Mouse (Mus musculus): ENCODE measurements around the gene Tasp1. TPM values are rescaled to one million over a fixed set of nuclear protein-coding genes. Genes with fewer than 3 reads are reported as not detected.
A peak's percentile ranks its signal among the peaks of the same experiment; 100 is the strongest.
"Not testable (repeated sequence)": the region's sequence is repeated elsewhere in the genome, so short reads cannot be mapped to it uniquely, and the experiment has no call there.

The Tasp1 gene
- total RNA-seq, 2 experiments from 2014 or later: 32.2 to 41.3 TPM

DNA sequence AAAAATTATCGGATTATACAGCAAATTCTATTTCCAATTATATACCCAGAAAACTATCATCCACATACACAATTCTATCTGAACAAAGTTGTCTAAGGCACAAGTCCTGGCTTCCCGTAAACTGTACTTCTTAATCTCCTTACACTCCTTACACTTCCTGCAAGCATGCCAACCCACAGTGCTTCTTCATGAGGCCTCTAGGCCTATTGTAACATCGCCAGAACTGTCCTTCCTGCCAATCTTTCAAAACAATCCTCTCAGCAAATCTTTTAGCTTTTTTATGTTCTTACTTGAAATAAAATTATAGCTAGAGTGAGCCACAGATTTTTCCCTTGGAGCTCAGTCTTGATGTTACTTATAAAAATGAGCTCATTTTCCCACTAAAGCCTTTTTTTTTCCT lies 5.1 kb downstream of the Tasp1 start:
- intact Hi-C loops (cut with DNase I): no loop called here
- DNase-seq (ENCODE audit: low spot score in 2 of 2): no peak

DNA sequence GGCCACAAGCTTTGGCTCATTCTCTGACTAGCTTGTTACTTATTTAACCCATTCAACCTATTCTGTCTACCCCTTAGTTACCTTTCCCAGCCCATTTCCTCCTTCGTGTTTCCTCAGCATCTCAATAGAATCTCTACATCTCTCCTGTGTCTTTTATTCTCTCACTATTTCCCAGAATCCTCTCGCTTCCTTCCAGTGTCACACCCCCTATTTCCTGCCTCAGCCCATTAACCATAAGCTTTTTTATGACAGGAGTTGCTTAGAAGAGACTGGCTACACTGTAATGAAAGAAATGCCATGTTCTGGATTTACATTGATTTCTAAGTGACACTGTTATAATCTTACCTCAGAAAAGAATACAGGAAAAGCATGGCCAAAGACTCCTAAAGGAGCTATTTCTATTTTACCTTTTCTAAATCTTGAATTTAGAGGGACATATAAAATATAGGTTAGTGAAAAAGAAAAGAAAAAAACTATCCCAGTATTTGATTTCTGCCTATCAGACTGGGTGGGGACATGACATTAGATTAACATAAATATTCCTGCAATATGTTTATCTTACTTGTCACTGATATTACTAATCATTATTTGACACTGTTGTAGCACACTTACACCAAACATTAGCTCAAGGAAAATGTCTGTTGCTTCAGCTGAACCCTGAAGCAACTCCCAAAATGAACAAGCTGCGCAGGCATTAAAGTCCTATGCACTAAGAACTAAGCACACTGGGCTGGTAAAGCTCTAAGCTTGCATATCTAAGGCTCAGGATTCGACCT lies 6.3 kb downstream of the Tasp1 start:
- no peak for DNase-seq (ENCODE audit: low spot score in 2 of 2)
- intact Hi-C loops (cut with DNase I): no loop called here

GRCm38 (mm10) chr2:140058125-140058524 lies 8.5 kb downstream of the Tasp1 start:
- intact Hi-C loops (cut with DNase I): loop anchor here (10.0 kb wide), 1 partner anchor 87 kb away; no protein-coding TSS in a partner anchor

GRCm38 (mm10) chr2:140051607-140052126 lies 14.9 kb downstream of the Tasp1 start:
- no peak for DNase-seq (ENCODE audit: low spot score in 2 of 2)
- intact Hi-C loops (cut with DNase I): loop anchor here (10.0 kb wide), 1 partner anchor 93 kb away; no protein-coding TSS in a partner anchor

More at GRCm38 (mm10) chr2:140058125-140058524, 8.5 kb downstream of the Tasp1 start:
- no peak for DNase-seq (ENCODE audit: low spot score in 2 of 2)

- no peak for DNase-seq (ENCODE audit: low spot score in 2 of 2)
- intact Hi-C loops (cut with DNase I): no loop called here
These were observed 24.0 kb downstream of the Tasp1 start for GRCm38 (mm10) chr2:140042522-140043131.

DNA sequence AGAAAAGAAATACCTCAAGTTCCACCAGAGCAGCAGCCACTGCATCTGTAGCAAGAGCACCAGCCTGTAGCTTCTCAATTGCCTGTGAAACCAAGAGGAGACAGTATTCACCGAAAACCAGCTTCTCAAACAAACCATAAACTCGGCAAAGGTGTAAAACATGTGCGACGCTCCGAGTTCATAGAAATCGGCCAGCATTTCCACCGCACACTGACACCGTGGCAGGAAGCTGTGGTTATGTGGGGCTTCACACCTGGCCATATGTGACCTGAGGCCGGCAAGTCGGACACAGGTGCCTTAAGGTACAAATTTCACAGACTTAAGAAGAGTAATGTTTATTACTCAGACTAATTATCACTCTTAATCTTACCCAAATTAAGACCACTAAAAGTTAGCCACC lies 24.5 kb downstream of the Tasp1 start:
- no peak for DNase-seq (ENCODE audit: low spot score in 2 of 2)
- intact Hi-C loops (cut with DNase I): no loop called here

DNA sequence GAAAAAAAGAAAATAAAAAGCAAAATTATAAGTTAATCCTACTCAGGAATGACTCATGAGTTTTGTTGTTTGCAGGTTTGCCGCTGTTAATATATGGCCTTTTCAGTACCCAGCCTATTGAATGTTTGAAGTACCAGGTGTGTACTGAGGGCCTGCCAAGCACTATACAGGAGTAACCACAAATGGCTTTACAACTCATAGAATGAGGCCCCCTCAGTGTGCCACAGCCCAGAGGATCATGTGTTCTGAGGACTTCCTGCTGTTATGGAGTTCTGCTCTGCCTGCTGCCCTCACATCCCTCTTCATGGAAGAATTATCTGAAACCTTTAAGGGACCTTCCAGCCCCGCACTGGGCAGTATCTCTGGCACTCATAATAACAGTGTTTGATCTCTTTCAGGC lies 29.1 kb downstream of the Tasp1 start:
- intact Hi-C loops (cut with DNase I): no loop called here
- DNase-seq (ENCODE audit: low spot score in 2 of 2): no peak

DNA sequence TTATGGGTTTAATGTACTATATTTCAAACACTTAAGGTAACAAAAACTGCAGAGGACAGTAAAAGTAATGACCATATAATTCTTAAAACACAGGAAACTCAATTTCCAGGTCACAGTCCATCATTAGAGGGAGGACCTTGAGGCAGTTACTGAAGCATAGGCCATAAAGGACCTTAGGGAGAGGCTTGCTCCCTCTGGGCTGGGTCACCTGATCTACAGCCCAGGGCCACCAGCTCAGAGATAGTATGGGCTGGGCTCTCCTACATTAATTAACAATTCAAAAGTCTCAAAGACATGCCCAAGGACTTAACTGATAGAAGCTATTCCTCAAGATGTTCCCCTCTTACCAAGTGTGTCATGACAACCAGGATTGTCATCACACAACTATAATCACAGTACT lies 29.8 kb downstream of the Tasp1 start:
- intact Hi-C loops (cut with DNase I): no loop called here
- no peak for DNase-seq (ENCODE audit: low spot score in 2 of 2)

DNA sequence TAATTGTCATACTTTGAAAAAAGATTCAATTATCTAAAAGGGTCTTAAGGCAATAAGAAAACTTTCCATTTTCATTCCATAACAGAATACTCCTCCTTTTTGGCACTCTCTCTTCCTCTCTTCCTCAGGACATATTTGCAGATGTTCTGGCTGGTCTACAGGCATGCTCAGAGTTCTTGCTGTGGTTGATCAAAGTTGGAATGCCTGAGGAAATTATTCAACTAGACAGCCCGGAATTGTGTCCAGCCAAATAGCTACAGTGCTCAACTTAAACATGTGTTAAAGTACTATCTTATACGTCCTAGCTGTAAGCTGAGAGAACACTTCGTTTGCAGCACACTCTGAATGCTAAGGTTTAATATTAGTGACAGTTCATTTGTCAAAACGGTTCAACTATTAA lies 41.7 kb downstream of the Tasp1 start:
- DNase-seq (ENCODE audit: low spot score in 2 of 2): no peak
- intact Hi-C loops (cut with DNase I): no loop called here

- DNase-seq (ENCODE audit: low spot score in 2 of 2): no peak
- intact Hi-C loops (cut with DNase I): no loop called here
These were observed 59.2 kb downstream of the Tasp1 start for GRCm38 (mm10) chr2:140007406-140007805.

- no peak for DNase-seq (ENCODE audit: low spot score in 2 of 2)
- intact Hi-C loops (cut with DNase I): no loop called here
These were observed 68.4 kb downstream of the Tasp1 start for GRCm38 (mm10) chr2:139998170-139998569.

DNA sequence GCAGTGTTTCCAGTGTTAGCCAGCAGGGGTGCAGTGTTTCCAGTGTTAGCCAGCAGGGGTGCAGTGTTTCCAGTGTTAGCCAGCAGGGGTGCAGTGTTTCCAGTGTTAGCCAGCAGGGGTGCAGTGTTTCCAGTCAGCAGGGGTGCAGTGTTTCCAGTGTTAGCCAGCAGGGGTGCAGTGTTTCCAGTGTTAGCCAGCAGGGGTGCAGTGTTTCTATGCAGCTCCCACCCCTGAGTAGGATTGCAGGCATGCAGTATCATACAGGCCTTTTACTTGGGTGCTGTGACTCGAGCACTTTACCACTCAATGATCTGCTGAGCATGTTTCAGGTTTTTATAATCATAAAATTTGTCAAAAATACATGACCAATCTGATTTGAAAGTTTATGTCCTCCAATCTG lies 76.7 kb downstream of the Tasp1 start:
- DNase-seq (ENCODE audit: low spot score in 2 of 2); intact Hi-C loops (cut with DNase I): not testable (repeated sequence)

DNA sequence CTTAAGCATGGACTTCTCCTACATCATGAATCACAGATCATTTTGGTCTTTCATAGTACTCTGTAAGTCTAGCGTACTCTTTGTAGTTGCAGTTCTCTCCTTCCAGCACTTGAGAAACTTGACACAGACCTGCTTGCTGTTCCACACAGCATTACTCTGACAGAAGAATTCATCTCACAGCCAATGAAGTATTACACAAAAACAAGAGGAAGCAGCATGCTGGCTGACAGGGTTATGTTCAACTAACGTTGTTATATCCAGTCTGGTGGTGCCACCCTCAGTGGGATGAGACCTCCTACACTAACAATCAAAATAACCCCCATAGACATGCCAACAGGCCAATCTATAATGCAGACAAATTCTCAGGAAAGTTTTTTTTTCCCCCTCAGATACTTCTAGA lies 99.2 kb downstream of the Tasp1 start:
- no peak for DNase-seq (ENCODE audit: low spot score in 2 of 2)
- intact Hi-C loops (cut with DNase I): loop anchor here (5.0 to 10.0 kb wide), 2 partner anchors 183 to 375 kb away; no protein-coding TSS in a partner anchor

- peak; percentile 15 to 35 for DNase-seq (ENCODE audit: low spot score in 2 of 2)
- intact Hi-C loops (cut with DNase I): loop anchor here (5.0 to 10.0 kb wide), 2 partner anchors 181 to 374 kb away; no protein-coding TSS in a partner anchor
These were observed 100.3 kb downstream of the Tasp1 start for GRCm38 (mm10) chr2:139966288-139966687.

DNA sequence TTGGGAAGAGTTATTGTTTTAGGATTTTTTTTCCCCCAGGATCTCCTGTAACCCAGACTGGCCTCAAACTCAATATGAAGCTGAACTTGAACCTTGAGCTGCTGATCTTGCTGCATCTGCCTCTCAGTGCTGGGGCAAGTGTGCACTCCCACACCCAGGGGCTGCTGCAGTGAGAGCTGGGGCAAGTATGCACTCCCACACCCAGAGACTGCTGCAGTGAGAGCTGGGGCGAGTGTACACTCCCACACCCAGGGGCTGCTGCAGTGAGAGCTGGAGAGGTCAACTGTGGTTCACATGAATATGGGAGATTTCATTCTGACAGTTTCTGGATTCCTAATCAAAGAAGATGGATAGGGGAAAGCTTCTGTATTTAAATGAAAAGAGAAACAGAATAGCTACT lies 117.8 kb downstream of the Tasp1 start:
- no peak for DNase-seq (ENCODE audit: low spot score in 2 of 2)
- intact Hi-C loops (cut with DNase I): no loop called here

DNA sequence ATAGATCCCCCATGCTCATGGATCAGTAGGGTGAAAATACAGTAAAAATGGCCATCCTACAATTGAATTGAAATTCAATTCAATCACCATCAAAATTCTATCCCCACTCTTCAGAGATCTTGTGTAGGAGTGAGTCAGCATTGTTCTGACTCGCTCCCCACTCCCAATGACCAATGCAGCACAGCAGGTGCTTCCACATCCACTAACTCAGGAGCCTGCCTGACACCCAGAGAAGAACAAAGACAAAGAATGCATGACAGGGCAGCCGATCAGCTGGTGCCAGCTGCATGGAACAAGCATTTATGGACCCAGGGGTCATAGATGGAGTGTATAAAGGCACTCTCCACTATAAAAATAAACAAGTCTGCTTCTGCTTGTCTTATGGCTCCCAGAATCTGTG lies 129.0 kb downstream of the Tasp1 start:
- intact Hi-C loops (cut with DNase I): no loop called here
- DNase-seq (ENCODE audit: low spot score in 2 of 2): no peak

DNA sequence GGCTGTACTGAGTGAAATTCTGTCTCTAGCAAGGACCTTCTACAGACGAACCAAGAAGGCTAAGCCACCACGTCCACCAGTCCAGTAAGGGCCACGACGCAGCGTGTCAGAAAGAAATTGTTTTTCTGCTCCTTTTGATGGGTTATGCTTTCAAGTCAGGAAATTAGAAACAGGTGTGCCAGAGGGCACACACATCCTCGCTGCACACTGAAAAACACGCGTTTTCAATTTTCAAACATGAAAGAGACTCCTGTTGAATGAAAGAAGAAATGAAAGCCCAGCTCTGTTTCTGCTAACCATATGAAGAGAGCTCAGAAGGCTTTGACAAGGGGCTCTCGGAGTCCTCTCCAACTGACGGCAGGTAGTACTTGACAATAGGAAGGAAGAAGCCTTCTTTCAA lies 132.0 kb downstream of the Tasp1 start:
- intact Hi-C loops (cut with DNase I): no loop called here
- no peak for DNase-seq (ENCODE audit: low spot score in 2 of 2)

DNA sequence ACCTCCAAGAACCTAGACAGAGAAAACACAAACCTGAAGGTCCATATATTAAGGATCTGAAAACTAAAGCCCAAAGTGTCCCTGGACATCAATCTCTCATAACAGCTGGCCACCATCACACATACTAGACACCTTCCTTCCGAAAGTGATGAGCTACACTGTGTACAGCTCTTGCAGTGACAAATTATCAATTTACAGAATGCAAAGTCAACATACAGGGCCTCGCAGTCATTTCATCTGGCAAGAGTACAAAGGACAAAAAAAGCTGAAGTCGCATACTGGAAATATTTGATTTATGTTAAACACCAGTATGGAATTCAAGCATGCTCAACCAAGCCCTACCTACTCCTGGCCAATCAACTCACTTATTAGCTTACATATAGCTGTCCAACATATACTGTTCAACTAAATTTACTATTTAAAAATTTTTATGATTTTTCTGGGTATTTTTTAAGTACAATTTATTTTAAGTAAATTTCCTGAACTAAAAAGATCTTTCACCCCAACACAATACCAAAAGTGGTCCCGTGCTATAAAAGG lies 132.5 kb downstream of the Tasp1 start:
- DNase-seq (ENCODE audit: low spot score in 2 of 2): no peak
- intact Hi-C loops (cut with DNase I): no loop called here

DNA sequence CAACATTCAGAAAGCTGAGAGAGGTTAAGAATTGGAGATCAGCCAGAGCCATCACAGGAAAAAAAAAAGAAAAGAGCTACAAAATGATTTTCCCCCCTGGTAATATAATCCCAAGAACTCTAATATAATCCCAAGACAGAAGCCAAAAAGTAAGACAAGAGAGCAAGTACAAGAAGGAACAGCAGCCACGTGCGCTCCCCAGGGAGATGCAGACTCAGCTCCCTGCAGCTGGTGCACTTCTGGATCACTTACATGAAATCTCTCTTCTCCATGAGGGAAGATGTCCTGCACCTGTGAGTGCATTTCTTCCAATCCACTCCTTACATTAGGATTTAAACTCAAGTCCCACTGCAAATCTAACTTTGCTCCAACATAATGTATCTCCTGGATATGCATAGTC lies 134.4 kb downstream of the Tasp1 start:
- no peak for DNase-seq (ENCODE audit: low spot score in 2 of 2)
- intact Hi-C loops (cut with DNase I): no loop called here

DNA sequence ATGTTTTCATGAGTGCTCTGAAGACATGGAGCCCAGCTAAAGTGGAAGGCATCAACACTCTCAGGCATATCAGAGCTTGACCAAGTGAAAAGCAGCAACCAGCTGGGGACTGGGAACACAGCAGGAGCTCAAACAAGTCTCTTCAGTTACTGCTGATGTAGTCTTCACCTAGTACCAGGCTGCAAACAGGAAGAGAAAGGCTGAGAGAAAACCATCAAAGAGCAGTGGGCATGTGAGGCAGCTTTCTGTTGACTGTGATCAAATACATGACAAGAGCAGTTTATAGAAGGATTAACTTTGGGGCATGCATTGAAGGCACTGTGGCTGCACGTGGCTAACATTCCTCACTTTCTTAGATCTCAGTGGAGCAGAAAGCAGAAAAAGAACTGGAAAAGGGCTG lies 141.7 kb downstream of the Tasp1 start:
- no peak for DNase-seq (ENCODE audit: low spot score in 2 of 2)
- intact Hi-C loops (cut with DNase I): no loop called here
